Mouse (Mus musculus) Patski (cell line): ENCODE data around the gene Exoc6. TPM values are rescaled to one million over a fixed set of nuclear protein-coding genes. Genes with fewer than 3 reads are reported as not detected.

Experiments used
- ATAC-seq: fragments of 100-300 bp; one replicate; pipeline ENCODE4 v1.8.0; 2021
- CTCF ChIA-PET: fragments of 350-600 bp; sonication (Branson Sonifier 250); formaldehyde crosslinking; loops from one replicate; lab custom pipeline; 2022; ENCODE audit warnings: inconsistent platforms; lab: Charles Lee
- POLR2A ChIA-PET: fragments of 350-600 bp; sonication (Branson Sonifier 250); formaldehyde crosslinking; loops from one replicate; lab custom pipeline; 2022; ENCODE audit warnings: antibody characterized with exemption, inconsistent platforms; lab: Charles Lee
- DNase-seq: peaks from one replicate; pipeline ENCODE4 v3.0.0-alpha.2; 2011; ENCODE audit warnings: low read depth, low spot score
- H3K27me3 ChIP-seq: fragments of 371-371 bp; one replicate; pipeline ENCODE4 v1.5.1; 2021
- CTCF ChIP-seq: fragments of 100-300 bp; IDR thresholded peaks from one replicate; pipeline ENCODE4 v1.5.1; 2021
- in situ Hi-C: fragments of 300-500 bp; cut with MboI; formaldehyde crosslinking; loops from 3 replicates; pipeline ENCODE4 v1.11.1; 2018; ENCODE audit warnings: low pct_unique_long_range_greater_than_20kb, mixed read lengths
- polyA plus RNA-seq: library from polyadenylated mRNA; unstranded; gene quantifications from one replicate; pipeline ENCODE4 v1.2.3, GENCODE M21; 2021

Exoc6 gene
- polyA plus RNA-seq, 1 experiment from 2014 or later = 56.2 TPM

- no peak for TF ChIP-seq CTCF
- CTCF ChIA-PET = no interaction called here
- ATAC-seq (no peak), DNase-seq (no peak)
- no peaks in the 10 kb centered on the region for H3K27me3 ChIP-seq
- in situ Hi-C loops = no loop called here
- POLR2A ChIA-PET = no interaction called here
Observed at GRCm38 (mm10) chr19:37669486-37669885, 119.3 kb downstream of the Exoc6 start.

GRCm38 (mm10) chr19:37673393-37673792 lies 123.2 kb downstream of the Exoc6 start:
- H3K27me3 ChIP-seq = no peaks in the 10 kb centered on the region
- ATAC-seq (peak; percentile 75), DNase-seq (peak; percentile 25)
- CTCF ChIA-PET = interaction anchor here (0.6 to 1.3 kb wide), 2 partner anchors 8 to 71 kb away, joined by 3 to 5 read pairs; no protein-coding TSS in a partner anchor
- TF ChIP-seq CTCF = no peak
- POLR2A ChIA-PET = interaction anchor here (1.0 kb wide), 2 partner anchors 12 to 29 kb away, joined by 3 read pairs; no protein-coding TSS in a partner anchor
- in situ Hi-C loops = no loop called here

DNA sequence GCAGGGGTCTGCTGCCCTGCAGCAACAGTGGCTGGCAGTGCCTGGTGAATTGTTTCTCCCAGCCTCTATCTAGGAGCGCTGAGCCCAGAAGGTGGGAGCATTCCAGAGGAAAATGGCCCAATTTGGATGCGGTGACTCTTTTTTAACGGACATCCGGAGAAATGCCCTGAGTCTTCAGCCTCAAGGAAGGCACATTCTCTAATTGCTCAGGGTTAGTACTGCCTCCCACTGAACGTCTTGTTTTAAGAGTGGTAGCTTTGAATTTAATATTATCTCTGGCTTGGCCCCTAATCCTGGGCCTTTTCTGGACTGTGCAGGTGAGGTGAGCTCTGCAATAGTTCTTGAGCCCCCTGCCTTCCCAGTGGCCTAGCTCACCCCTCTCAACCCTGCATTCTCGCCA lies 135.1 kb downstream of the Exoc6 start, which contains the start of gene Cyp26c1:
TSS of gene Cyp26c1 (plus strand) at position 301 of the 400 bp plus-strand sequence.
- no peak for TF ChIP-seq CTCF
- H3K27me3 ChIP-seq = no peaks in the 10 kb centered on the region
- ChIA-PET POLR2A (no interaction called here), CTCF (interaction anchor here (0.7 kb wide), 1 partner anchor 151 kb away, joined by 3 read pairs; no protein-coding TSS in a partner anchor)
- no peak for DNase-seq
- in situ Hi-C loops = no loop called here
- no peak for ATAC-seq

GRCm38 (mm10) chr19:37686347-37686746 lies 136.1 kb downstream of the Exoc6 start:
- no peak for ATAC-seq
- in situ Hi-C loops = no loop called here
- no peak for TF ChIP-seq CTCF
- ChIA-PET CTCF (interaction anchor here (0.7 kb wide), 1 partner anchor 39 kb away, joined by 4 read pairs; no protein-coding TSS in a partner anchor), POLR2A (no interaction called here)
- no peaks in the 10 kb centered on the region for H3K27me3 ChIP-seq
- DNase-seq = no peak

GRCm38 (mm10) chr19:37686941-37687850 lies 137.0 kb downstream of the Exoc6 start:
- TF ChIP-seq CTCF = no peak
- DNase-seq (no peak), ATAC-seq (no peak)
- CTCF ChIA-PET = no interaction called here
- no peaks in the 10 kb centered on the region for H3K27me3 ChIP-seq
- POLR2A ChIA-PET = no interaction called here
- in situ Hi-C loops = no loop called here

DNA sequence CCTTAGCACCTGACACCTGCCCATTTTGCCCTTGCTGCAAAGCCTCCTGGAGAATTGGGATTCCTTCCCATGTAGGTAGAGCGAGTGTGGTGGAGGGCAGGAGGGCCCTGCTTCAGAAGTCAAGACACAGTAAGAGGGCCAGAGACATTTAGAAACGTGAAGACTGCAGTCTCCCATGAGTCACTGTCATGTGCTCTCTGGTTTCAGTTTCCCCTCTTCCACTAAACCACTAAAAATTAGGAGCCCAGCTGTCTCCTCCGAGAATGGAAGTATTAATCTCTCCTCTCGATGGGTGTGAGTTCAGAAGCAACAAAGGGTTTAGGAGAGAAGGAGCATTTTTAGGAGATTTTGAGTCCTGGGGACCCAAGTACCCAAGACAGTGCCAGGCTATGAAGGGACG lies 139.3 kb downstream of the Exoc6 start:
- in situ Hi-C loops = no loop called here
- POLR2A ChIA-PET = no interaction called here
- ATAC-seq (no peak), DNase-seq (no peak)
- no peak for TF ChIP-seq CTCF
- H3K27me3 ChIP-seq = no peaks in the 10 kb centered on the region
- CTCF ChIA-PET = no interaction called here

GRCm38 (mm10) chr19:37690716-37691115 lies 140.5 kb downstream of the Exoc6 start:
- in situ Hi-C loops = no loop called here
- H3K27me3 ChIP-seq = no peaks in the 10 kb centered on the region
- no peak for TF ChIP-seq CTCF
- no peak for DNase-seq
- POLR2A ChIA-PET = no interaction called here
- CTCF ChIA-PET = interaction anchor here (1.6 kb wide), 1 partner anchor 10 kb away, joined by 5 read pairs; no protein-coding TSS in a partner anchor
- no peak for ATAC-seq

DNA sequence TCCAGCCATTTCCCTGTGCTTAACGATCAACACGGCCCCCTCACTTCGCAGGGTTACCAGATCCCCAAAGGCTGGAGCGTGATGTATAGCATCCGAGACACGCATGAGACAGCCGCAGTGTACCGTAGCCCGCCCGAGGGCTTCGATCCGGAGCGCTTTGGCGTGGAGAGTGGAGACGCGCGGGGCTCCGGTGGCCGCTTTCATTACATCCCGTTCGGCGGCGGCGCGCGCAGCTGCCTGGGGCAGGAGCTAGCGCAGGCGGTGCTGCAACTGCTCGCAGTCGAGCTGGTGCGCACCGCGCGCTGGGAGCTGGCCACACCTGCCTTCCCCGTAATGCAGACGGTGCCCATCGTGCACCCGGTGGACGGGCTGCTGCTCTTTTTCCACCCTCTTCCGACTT lies 142.7 kb downstream of the Exoc6 start:
- ChIA-PET CTCF (interaction anchor here (1.2 to 4.1 kb wide), 3 partner anchors 9 to 17 kb away, joined by 3 to 15 read pairs (median 5); no protein-coding TSS in a partner anchor), POLR2A (no interaction called here)
- no peak for ATAC-seq
- H3K27me3 ChIP-seq = no peaks in the 10 kb centered on the region
- in situ Hi-C loops = no loop called here
- no peak for TF ChIP-seq CTCF
- no peak for DNase-seq

GRCm38 (mm10) chr19:37695146-37695545 lies 144.9 kb downstream of the Exoc6 start:
- ATAC-seq (no peak), DNase-seq (no peak)
- H3K27me3 ChIP-seq = no peaks in the 10 kb centered on the region
- in situ Hi-C loops = no loop called here
- TF ChIP-seq CTCF = no peak
- ChIA-PET CTCF (interaction anchor here (2.1 to 4.1 kb wide), 2 partner anchors 8 to 11 kb away, joined by 5 to 15 read pairs; no protein-coding TSS in a partner anchor), POLR2A (no interaction called here)

DNA sequence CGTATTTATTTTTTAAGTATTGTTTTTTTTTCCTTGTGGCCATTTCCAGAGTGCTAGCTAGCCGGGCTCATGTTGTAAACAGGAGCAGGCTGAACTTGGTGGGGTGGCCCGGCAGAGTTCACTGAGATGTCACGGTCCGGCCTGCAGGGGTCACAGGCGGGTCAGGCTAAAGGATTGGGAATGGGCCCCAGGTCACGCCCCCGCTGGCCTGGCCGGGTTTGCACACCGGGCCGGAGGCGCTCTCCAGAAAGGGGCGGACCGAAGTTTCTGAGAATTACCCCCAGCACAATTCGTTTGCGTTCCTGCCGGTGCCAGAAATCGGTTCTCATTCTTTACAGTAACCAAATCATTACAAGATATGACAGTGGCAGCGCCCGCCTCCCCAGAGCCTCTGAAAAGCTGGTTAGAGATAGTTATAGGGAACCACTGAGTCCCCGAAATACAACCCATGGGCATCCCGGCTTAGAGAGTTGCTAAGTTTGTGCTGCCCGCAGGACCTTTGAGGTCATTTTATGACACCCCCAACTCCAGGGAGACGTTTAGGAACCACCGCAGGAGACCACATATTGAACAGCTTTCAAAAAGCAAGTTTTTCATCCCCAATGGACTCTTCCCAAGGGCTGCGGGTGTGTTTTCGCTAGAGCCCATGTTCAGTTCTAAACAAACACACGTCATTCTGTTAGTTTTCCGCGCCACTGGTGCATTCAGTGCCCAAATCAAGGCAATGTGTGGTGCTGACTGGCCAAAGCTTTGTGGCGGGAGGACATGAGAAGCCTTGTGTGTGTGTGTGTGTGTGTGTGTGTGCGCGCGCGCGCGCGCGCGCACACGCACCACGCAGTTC lies 145.8 kb downstream of the Exoc6 start:
- no peak for TF ChIP-seq CTCF
- CTCF ChIA-PET = no interaction called here
- ATAC-seq = no peak
- POLR2A ChIA-PET = interaction anchor here (0.5 to 0.6 kb wide), 2 partner anchors 10 to 970 kb away, joined by 3 to 4 read pairs; no protein-coding TSS in a partner anchor
- in situ Hi-C loops = no loop called here
- DNase-seq = no peak
- H3K27me3 ChIP-seq = no peaks in the 10 kb centered on the region
